Mouse (Mus musculus): ENCODE results near the gene Tekt3.

GRCm38 (mm10) chr11:63099390-63099789, 37.9 kb downstream of the Tekt3 start:
- TF ChIP-seq CTCF (IDR thresholded peaks at IDR 0.05; ENCODE audit: borderline replicate concordance, insufficient read depth, low read length), result no peak
- TF ChIP-seq POLR2A (IDR thresholded peaks at IDR 0.05; ENCODE audit: low read depth, low read length), result no peak

All from embryonic fibroblast, embryonic 13.5 days (primary cell).